Mouse (Mus musculus): ENCODE data around the gene Cntnap2.

Cntnap2 gene

GRCm38 (mm10) chr6:47319309-47319983, 2260.3 kb downstream of the Cntnap2 start:
- no peak for DNase-seq

DNA sequence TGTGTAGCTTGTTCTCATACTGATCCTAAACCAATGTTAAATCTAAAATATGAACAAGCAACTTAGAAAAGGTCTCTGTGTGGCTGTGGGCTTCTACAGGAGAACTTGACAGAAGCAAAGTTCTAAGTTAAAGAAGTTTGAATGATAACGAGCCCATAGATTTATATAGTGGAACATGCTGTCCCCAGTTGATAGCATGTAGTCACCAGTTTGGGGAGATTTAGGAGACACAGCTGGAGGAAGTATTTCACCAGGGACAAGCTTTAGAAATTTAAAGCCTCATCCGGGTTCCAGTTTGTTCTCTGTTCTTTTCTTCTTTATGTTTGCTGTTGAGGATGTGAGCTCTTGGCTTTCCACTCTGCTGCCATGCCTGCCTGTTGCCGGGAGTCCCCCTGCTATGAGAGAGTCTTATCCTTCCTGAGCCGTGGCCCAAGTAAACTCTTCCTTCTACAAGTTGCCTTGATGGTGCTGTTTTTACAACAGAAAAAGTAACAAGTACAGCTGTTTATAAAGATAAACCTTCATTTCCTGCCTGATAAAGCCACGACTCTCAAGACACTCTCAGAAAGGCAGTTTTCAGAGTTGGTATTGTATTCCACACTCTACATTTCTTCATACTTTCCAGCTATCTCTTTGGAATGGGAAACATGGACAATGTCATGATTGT, 2264.1 kb downstream of the Cntnap2 start:
- no peak for DNase-seq

- DNase-seq: no peak
Observed at GRCm38 (mm10) chr6:47323886-47324285, 2264.7 kb downstream of the Cntnap2 start.

- peak in 1 of 2 experiments; percentile 23 for DNase-seq
Observed at GRCm38 (mm10) chr6:47328281-47328680, 2269.1 kb downstream of the Cntnap2 start.

DNA sequence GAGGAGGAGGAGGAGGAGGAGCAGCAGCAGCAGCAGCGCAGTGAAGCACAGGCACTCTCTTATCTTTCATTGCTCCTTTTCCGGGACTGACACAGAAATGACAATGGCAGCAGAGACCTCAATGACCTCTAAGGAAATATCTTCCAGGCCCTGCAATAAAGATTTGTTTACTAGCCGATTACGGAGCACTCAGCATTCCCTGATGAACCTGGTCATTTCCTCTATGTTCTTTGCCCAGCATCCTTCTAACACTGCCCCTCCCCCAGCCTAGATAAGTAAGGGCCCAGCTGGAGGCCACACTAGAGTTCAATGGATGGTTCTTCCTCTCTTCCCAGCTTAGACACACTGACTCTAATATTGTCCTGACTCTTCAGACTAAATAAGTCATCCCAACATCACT, 2270.1 kb downstream of the Cntnap2 start:
- DNase-seq: peak in 1 of 2 experiments; percentile 14

DNA sequence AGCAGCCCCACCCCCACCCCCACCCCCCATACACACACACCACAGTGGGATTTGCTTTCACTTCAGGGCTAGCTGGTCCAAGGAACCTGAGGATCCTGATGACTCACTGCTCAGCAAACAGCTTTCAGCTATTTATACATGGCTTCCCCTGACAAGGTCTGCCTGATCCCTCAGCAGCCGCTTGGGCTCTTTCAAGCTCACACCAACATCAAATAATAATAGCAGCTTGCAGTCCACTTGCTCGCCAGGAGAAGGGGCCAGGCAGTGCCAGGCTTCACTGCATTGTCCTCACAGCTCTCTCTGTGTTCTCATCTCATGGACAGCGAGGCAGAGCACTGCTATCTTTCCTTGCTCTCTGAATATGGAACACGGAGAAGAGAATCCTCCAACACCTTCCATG, 2273.9 kb downstream of the Cntnap2 start:
- no peak for DNase-seq

DNA sequence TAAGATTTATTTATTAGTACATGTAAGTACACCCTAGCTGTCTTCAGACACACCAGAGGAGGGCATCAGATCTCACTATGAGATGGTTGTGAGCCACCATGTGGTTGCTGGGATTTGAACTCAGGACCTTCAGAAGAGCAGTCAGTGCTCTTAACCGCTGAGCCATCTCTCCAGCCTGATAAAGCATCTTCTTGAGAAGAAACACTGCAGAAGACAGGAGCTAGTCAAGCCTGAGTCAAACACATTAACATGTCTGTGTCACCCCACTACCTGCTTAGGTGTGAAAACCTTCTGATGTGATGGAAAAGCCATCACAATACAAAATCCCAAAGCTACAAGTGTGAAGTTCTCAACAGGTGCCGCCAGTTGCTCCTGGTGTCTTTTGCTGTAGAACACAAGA, 2275.2 kb downstream of the Cntnap2 start:
- DNase-seq: no peak

GRCm38 (mm10) chr6:47337300-47337699, 2278.1 kb downstream of the Cntnap2 start:
- DNase-seq: no peak

DNA sequence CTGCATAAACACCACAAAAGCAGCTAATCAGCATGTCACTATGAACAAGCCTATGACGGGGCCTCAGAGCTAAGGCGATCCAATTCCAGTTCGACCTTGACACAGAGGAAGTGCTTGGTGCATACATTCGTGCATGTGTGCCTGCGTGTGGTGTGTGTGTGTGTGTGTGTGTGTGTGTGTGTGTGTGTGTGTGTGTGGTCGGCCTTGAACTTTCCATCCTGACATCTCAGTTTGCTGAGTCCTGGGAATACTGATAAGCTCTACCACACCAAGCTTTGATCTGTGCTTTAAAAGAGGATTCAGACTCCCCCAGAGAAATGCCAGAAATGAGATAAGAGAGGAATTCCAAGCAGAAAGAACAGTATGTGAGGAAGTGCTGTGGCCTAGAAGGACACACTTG, 2279.0 kb downstream of the Cntnap2 start:
- no peak for DNase-seq

- DNase-seq: no peak
Observed at GRCm38 (mm10) chr6:47340813-47341502, 2281.8 kb downstream of the Cntnap2 start.

DNA sequence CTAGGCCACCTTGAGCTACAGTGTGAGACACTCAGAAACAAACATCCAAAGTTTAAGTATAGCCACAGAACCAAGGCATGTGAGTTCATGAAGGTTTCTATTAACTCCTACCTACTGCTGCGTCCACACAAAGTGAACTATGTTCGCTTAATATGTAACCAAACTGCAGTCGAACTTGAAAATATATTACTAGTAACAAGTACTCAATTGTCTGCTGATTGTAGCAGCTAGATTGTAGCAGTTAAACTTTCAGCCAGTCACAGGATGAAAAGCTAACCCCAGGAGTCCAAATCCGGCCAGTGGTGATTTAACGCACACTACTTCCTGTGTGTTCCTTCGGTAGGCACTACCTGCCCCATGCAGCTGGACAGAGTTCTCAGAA, 2282.3 kb downstream of the Cntnap2 start:
- no peak for DNase-seq

DNA sequence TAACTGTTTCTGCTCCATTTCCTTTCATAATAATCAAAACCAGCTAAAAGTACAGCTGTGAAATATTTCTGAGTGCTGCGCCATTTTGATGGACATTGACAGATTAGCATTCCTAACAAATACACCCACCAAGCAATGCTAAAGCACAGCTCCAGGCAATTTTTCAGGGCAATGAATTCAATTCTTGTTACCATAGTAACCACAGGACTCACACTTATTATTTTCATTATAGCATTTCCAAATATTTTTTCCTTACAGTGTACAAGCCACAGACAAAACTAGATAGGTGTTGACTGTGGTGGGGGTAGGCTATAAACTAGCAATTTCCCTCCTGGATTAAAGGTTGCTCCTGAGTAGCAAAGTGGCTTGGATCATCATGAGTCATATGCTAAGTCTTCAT, 2284.1 kb downstream of the Cntnap2 start:
- DNase-seq: no peak

- DNase-seq: no peak
Observed at GRCm38 (mm10) chr6:47344696-47345095, 2285.5 kb downstream of the Cntnap2 start.

DNA sequence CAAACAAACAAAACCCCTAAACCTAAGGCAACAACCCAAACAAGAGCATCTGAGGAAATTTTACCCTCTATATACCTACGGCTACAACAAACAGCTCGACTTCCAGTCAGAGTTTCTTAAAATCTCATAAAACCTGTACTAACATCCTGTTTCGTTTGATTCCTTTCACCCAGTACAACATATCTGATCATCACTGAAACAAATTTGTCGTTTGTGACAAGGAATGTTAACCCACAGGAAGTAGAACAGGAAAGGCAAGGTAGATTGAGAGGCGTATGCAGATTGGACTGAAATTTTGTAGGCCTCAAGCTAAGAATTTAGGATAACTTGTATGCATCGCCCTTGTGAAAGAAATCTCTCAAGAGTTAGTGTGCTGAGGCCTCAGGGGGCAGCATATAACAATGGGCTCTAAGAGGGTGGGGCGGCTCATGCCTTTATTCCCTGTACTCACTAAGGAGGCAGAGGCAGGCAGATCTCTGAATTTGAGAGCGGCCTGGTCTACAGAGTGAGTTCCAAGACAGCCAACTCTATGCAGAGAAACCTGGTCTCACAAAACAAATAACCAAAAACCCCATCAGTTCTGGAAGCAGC, 2291.0 kb downstream of the Cntnap2 start:
- DNase-seq: no peak
